Mouse (Mus musculus): ENCODE measurements around the gene Fgd5.

DNA sequence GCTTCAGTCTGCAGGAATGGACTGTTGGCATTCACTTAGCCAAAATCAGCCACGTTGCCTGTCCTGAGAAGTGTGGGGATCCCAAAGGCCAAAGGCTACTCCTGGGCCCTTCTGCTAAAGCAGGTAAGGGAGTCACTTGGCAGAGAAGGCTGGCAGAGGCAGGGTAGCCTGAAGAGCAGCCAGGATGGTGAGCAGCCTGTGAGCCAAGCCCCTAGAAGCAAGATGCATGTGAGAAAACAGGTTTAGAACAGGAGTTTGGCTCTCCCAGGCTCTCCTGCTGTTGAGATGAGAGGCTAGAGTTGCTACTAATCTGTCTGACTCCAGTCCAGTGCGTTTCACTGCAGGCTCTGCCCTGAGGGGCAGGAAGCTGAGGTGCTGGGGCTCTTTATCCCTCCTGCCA is 25.0 kb downstream of the Fgd5 start:
- TF ChIP-seq CTCF (IDR thresholded peaks at IDR 0.05; ENCODE audit: borderline replicate concordance, control insufficient read depth, extremely low read depth, insufficient read depth, low read length, poor library complexity): no peak
- no peak for TF ChIP-seq POLR2A (IDR thresholded peaks at IDR 0.05; ENCODE audit: control insufficient read depth, extremely low read depth, insufficient read depth, low read length, poor library complexity)

Measured in thymus, adult 2 months (tissue).